Mouse (Mus musculus) frontal cortex, postnatal 25 days (tissue): ENCODE data around the gene AW822073.
A peak's percentile ranks its signal among the peaks of the same experiment; 100 is the strongest.

Source experiments
- DNase-seq, 2 experiments: peaks; one replicate each; pipeline ENCODE4 v3.0.0; 2022; ENCODE audit warnings: low spot score in 2 of 2

The AW822073 gene

GRCm38 (mm10) chr10:58221571-58221970 lies 3.2 kb downstream of the AW822073 start:
- peak in 1 of 2 experiments; percentile 41 for DNase-seq

- no peak for DNase-seq
These were observed 4.0 kb downstream of the AW822073 start for GRCm38 (mm10) chr10:58220726-58221125.

- no peak for DNase-seq
These were observed 7.4 kb downstream of the AW822073 start for GRCm38 (mm10) chr10:58217366-58217765.

GRCm38 (mm10) chr10:58215353-58215752 lies 9.4 kb downstream of the AW822073 start:
- DNase-seq: no peak

- DNase-seq: no peak
These were observed 9.8 kb downstream of the AW822073 start for GRCm38 (mm10) chr10:58214934-58215333.

GRCm38 (mm10) chr10:58214497-58214896 lies 10.2 kb downstream of the AW822073 start:
- no peak for DNase-seq

GRCm38 (mm10) chr10:58212230-58212629 lies 12.5 kb downstream of the AW822073 start:
- DNase-seq: no peak

- DNase-seq: no peak
These were observed 13.5 kb downstream of the AW822073 start for GRCm38 (mm10) chr10:58211213-58211612.

GRCm38 (mm10) chr10:58210514-58210913 lies 14.2 kb downstream of the AW822073 start:
- no peak for DNase-seq

- no peak for DNase-seq
These were observed 14.8 kb downstream of the AW822073 start for GRCm38 (mm10) chr10:58209710-58210467.

GRCm38 (mm10) chr10:58206639-58207404 lies 17.9 kb downstream of the AW822073 start:
- DNase-seq: no peak

GRCm38 (mm10) chr10:58205986-58206385 lies 18.7 kb downstream of the AW822073 start:
- no peak for DNase-seq
